Mouse (Mus musculus): Measurements from ENCODE around the gene Emcn. TPM values are rescaled to one million over a fixed set of nuclear protein-coding genes. Genes with fewer than 3 reads are reported as not detected.

Emcn gene
- polyA plus RNA-seq, 1 experiment from 2014 or later, result not detected

DNA sequence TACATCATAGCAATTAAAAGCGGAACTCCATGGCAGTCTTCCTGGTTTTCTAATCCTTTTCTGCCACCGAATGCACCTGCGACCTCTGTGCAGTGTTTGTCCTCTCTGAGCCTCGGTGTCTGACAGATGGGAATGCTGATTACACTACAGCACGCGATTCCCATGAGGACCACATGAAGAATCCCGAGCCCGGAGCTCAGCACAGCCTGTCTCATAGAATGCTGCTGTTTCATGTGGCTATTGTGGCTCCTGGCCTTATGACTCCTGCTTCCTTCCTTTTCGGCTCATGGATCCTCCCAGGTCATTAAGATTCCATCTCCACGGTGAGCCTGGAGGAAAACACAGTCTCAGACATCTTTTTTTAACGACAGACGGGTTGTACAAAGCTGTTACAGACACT, 18.6 kb upstream of the Emcn start:
- H3K27me3 ChIP-seq, result no peaks in the 10 kb centered on the region
- CTCF ChIA-PET, result interaction anchor here (1.5 kb wide), 1 partner anchor 21 kb away, joined by 7 read pairs; no protein-coding TSS in a partner anchor
- DNase-seq (ENCODE audit: low read depth, low spot score), result no peak
- in situ Hi-C loops (cut with MboI; ENCODE audit: low pct_unique_long_range_greater_than_20kb), result no loop called here
- POLR2A ChIA-PET, result no interaction called here
- no peak for ATAC-seq
- no peak for TF ChIP-seq CTCF (IDR thresholded peaks at IDR 0.05)

DNA sequence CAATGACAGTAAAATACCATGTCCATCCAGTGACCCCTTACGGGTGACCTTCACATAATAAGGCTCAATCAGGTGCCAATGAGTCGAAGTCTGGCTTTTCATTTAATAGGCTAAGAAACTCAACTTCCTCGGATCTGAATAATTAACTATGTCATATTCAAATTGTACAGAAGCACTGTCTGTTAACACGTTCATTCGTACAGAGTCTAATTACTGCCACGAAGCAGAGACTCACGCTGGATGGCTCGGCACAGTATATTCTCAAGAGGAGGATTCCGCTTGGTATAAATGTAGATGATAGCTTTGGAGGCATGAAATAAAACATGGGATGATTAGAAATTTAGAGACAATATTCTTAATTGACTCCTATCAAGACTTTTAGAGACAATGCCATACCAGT, 11.0 kb upstream of the Emcn start:
- TF ChIP-seq CTCF (IDR thresholded peaks at IDR 0.05), result no peak
- DNase-seq (ENCODE audit: low read depth, low spot score), result no peak
- POLR2A ChIA-PET, result no interaction called here

DNA sequence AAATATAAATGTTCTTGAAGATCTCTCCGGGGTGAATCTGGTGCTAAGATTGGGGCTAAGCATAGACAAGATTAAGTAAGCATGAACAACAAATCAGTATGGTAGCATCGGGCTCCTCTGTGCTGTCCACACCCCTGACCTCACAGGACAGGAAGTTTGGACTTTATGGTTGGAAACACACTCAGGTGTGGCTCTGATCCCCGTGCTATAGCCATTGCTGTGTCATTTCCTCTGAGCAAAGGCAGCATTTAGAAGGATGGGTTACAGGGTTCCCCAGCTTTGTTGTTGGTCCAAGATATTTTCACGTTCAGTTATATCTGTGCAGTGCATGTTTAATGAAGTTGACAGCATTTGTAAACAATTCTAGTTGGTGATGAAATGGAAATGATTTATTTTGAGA, 9.9 kb upstream of the Emcn start:
- in situ Hi-C loops (cut with MboI; ENCODE audit: low pct_unique_long_range_greater_than_20kb), result no loop called here
- H3K27me3 ChIP-seq, result no peaks in the 10 kb centered on the region
- DNase-seq (ENCODE audit: low read depth, low spot score), result no peak
- no peak for ATAC-seq
- no peak for TF ChIP-seq CTCF (IDR thresholded peaks at IDR 0.05)
- ChIA-PET CTCF (no interaction called here), POLR2A (no interaction called here)

More for the DNA sequence above, 11.0 kb upstream of the Emcn start:
- CTCF ChIA-PET, result no interaction called here
- ATAC-seq, result no peak
- in situ Hi-C loops (cut with MboI; ENCODE audit: low pct_unique_long_range_greater_than_20kb), result no loop called here
- H3K27me3 ChIP-seq, result no peaks in the 10 kb centered on the region

DNA sequence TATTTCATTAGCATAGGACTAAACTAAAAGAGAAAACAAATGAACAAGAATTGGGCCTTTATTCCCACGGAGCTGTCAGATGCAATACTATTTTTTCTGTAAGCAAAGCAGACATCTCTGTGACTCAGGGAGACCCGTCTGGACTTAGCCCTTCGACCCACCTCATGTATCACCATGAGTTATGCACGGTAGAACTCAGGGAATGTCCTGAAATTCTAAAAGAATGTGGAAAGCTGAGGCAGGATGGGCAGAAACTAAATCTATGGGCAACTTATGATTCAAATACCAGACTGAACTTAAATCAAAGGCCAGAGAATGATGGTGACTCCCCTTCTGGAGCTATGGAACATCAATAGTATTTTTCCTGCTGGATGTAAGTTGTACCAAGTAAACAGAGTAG, 8.3 kb upstream of the Emcn start:
- ATAC-seq (no peak), DNase-seq (ENCODE audit: low read depth, low spot score) (no peak)
- ChIA-PET POLR2A (no interaction called here), CTCF (no interaction called here)
- no peaks in the 10 kb centered on the region for H3K27me3 ChIP-seq
- TF ChIP-seq CTCF (IDR thresholded peaks at IDR 0.05), result no peak
- in situ Hi-C loops (cut with MboI; ENCODE audit: low pct_unique_long_range_greater_than_20kb), result no loop called here

DNA sequence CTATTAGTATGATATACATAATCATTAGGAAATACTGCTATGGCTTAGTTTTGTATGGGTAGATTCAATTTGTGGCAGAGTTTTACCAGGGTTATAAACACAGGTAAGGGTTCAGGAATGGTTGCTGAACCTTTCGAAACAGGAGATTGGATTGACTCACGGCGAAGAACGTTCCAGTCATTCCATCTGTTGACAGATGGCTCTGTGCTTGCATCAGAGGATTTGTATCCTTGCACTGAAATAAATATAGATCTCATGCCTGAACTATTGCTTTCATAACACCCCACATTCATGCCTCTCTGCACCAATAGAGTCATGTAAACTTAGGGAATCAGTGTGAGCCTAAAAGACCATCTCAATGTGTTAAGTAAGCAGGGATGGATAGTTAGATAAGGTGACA, 4.9 kb upstream of the Emcn start:
- POLR2A ChIA-PET, result no interaction called here
- no peaks in the 10 kb centered on the region for H3K27me3 ChIP-seq
- in situ Hi-C loops (cut with MboI; ENCODE audit: low pct_unique_long_range_greater_than_20kb), result no loop called here
- ATAC-seq, result no peak
- DNase-seq (ENCODE audit: low read depth, low spot score), result no peak
- no peak for TF ChIP-seq CTCF (IDR thresholded peaks at IDR 0.05)
- CTCF ChIA-PET, result no interaction called here

DNA sequence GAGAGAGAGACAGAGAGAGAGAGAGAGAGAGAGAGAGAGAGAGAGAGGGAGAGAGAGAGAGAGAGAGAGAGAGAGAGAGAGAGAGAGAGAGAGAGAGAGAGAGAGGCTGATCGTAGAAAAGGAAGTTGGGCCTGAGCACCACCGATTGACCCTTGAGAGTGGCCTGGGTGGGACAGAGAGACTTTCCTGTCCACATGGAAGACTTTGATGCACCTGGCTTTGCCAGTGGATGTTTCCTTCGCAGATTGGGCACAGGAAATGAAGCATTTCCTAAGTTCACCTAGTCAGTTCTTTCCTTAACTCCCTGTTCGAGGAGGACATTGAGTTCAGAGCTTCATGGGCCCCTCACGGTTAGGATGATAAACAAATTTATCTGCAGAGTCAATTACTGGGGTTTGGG, 2.6 kb downstream of the Emcn start:
- TF ChIP-seq CTCF (IDR thresholded peaks at IDR 0.05), result no peak
- CTCF ChIA-PET, result interaction anchor here (1.9 kb wide), 1 partner anchor 20 kb away, joined by 7 read pairs; no protein-coding TSS in a partner anchor
- POLR2A ChIA-PET, result interaction anchor here (0.7 kb wide), 1 partner anchor 91 kb away, joined by 3 read pairs; no protein-coding TSS in a partner anchor
- no peaks in the 10 kb centered on the region for H3K27me3 ChIP-seq
- DNase-seq (ENCODE audit: low read depth, low spot score) (no peak), ATAC-seq (no peak)
- in situ Hi-C loops (cut with MboI; ENCODE audit: low pct_unique_long_range_greater_than_20kb), result no loop called here

DNA sequence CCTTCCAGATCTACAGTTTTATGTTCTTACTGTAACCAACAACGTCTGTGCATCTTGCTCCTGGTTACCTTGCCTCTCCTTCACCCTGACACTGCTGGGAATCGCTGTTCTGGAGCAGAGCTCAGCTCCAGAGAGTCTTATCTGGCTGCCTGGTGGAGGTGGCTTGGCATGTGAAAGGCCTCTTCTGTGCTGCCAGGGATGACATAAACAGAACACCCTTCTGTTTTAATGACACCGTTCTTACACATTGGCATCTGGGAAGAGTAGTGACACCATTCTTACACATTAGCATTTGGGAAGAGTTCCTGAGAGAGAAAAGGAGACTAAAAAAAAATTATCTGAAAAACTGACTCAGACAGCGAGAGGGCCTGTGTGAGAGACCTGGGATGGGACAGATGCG, 11.0 kb downstream of the Emcn start:
- ChIA-PET CTCF (interaction anchor here (1.2 to 1.3 kb wide), 2 partner anchors 13 to 46 kb away, joined by 3 read pairs; no protein-coding TSS in a partner anchor), POLR2A (no interaction called here)
- DNase-seq (ENCODE audit: low read depth, low spot score) (no peak), ATAC-seq (no peak)
- in situ Hi-C loops (cut with MboI; ENCODE audit: low pct_unique_long_range_greater_than_20kb), result no loop called here
- H3K27me3 ChIP-seq, result no peaks in the 10 kb centered on the region
- TF ChIP-seq CTCF (IDR thresholded peaks at IDR 0.05), result no peak

DNA sequence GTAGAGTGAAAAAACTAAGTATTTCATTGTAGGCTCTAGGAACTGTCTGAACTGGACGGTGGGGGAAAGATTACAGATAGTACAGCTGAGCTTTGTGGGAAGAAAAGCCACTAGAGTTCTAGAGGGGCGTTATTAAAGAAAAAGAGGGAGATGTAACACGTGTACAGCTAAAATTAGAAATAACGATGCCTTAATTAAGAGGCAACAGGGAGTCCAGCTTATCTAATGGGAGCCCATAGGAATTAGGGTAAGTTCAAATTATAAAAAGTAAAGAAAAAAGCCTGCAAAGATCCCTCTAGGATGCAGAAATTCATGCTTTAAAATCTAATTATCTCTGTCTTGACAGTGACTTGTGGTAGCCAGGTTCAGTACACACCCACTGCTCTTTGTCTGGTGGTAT, 15.8 kb downstream of the Emcn start:
- POLR2A ChIA-PET, result no interaction called here
- no peak for TF ChIP-seq CTCF (IDR thresholded peaks at IDR 0.05)
- in situ Hi-C loops (cut with MboI; ENCODE audit: low pct_unique_long_range_greater_than_20kb), result no loop called here
- CTCF ChIA-PET, result interaction anchor here (1.2 to 1.9 kb wide), 3 partner anchors 9 to 13 kb away, joined by 4 to 7 read pairs (median 4); no protein-coding TSS in a partner anchor
- ATAC-seq (no peak), DNase-seq (ENCODE audit: low read depth, low spot score) (no peak)
- no peaks in the 10 kb centered on the region for H3K27me3 ChIP-seq

DNA sequence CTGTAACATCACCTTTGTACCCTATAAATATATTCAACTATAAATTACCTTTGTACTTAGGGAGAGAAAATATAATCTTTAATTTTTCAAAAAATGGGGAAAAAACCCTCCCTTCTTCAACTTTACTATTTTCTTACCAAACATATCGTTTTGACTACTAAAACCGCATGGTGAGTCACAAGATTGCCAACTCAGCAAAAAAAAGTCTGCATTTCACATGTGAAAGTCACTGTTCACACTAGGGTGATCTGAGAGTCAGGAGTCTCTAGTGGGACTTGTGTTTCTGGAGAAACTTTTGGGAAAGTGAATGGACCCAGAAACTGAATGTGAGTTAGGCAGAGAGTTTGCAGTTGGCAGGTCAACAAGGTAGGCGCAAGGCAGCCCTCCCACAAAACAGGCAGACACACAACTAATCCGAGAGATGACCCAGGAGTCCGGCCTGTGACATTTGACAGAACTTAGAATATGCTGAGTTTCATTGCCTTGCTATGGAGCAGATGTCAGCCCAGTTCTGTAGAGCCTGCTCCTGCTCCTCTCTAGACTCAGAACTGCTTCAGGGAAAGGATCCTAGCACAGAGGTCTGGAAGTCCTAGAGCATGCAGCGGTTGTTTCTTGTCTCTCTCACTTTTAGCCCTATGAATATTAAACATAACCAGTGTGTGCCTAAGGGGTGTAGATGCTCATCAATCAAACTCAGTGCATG, 26.4 kb downstream of the Emcn start:
- no peak for TF ChIP-seq CTCF (IDR thresholded peaks at IDR 0.05)
- in situ Hi-C loops (cut with MboI; ENCODE audit: low pct_unique_long_range_greater_than_20kb), result no loop called here
- no peaks in the 10 kb centered on the region for H3K27me3 ChIP-seq
- ChIA-PET POLR2A (no interaction called here), CTCF (interaction anchor here (1.5 kb wide), 1 partner anchor 8 kb away, joined by 4 read pairs; no protein-coding TSS in a partner anchor)
- no peak for ATAC-seq
- no peak for DNase-seq (ENCODE audit: low read depth, low spot score)

DNA sequence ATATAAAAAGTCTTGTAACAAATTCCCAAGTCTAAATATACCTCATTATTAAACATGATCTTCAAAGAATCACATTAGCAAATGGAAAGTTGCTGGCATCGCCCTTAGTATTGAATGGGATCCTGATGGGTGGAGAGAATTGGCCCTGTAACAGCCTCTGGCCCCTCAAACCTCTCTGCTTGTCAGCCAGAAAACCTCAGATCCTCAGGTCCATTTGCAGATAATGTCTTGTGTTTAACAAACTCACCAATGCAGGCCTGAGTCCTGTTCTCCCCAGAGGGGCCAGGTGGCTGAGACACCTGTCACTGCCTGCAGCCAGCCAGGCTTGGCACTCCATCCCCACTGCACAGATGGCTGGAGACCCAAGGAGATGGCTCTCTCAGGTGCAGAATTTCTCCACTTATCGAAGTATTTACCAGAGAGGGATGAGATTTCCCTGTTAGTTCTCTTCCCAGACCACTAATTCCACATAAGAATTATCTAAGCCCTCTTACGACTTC, 27.0 kb downstream of the Emcn start:
- ATAC-seq (no peak), DNase-seq (ENCODE audit: low read depth, low spot score) (no peak)
- CTCF ChIA-PET, result no interaction called here
- no peaks in the 10 kb centered on the region for H3K27me3 ChIP-seq
- in situ Hi-C loops (cut with MboI; ENCODE audit: low pct_unique_long_range_greater_than_20kb), result no loop called here
- POLR2A ChIA-PET, result no interaction called here
- TF ChIP-seq CTCF (IDR thresholded peaks at IDR 0.05), result no peak

DNA sequence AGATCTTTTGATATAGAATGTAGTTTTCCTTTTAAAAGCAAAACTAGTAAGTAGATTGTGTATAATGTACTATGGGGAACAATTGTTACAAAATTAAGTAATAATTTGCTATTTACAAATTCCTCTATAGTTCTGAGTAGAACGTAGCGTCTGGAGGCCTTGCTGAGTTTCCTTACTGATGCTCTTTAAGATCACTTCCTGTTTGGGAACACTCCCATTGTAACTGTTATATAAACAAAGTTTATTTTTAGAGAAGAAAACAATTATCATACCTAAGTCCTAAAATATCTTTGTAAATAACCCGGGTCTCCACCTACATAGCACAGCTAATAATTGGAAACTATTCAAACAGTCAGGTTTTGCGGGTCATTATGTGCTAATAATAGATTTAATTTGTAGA, 32.0 kb downstream of the Emcn start:
- no peaks in the 10 kb centered on the region for H3K27me3 ChIP-seq
- no peak for TF ChIP-seq CTCF (IDR thresholded peaks at IDR 0.05)
- CTCF ChIA-PET, result no interaction called here
- DNase-seq (ENCODE audit: low read depth, low spot score) (no peak), ATAC-seq (no peak)
- in situ Hi-C loops (cut with MboI; ENCODE audit: low pct_unique_long_range_greater_than_20kb), result no loop called here
- POLR2A ChIA-PET, result no interaction called here

All from Patski (cell line).